Mouse (Mus musculus) neural tube, embryonic 13.5 days (tissue): ENCODE measurements at regions not wholly inside any gene's neighbourhood (a gene's known extent, or its start where the extent isn't known, plus 50 kb on each side); places are given as distances from the start of the nearest gene placed in this dataset.

Source experiments
- ATAC-seq: fragments of 200-750 bp; cut with Nextera tagmentation; 2 replicates; pipeline ENCODE4 v1.8.0; 2017; ENCODE audit warnings: low read depth, mild to moderate bottlenecking, moderate TSS enrichment, moderate library complexity
- H3K27ac ChIP-seq: fragments of 300-500 bp; sonication (generic); replicated peaks from 2 replicates; pipeline ENCODE4 v1.5.1; 2015; ENCODE audit warnings: moderate library complexity, mild to moderate bottlenecking, inconsistent platforms
- H3K27me3 ChIP-seq: fragments of 300-500 bp; sonication (generic); 2 replicates; pipeline ENCODE4 v1.6.1; 2015; ENCODE audit warnings: mild to moderate bottlenecking, inconsistent platforms
- H3K36me3 ChIP-seq: fragments of 300-500 bp; sonication (generic); 2 replicates; pipeline ENCODE4 v1.6.1; 2015; ENCODE audit warnings: mild to moderate bottlenecking, inconsistent platforms
- H3K4me1 ChIP-seq: fragments of 300-500 bp; sonication (generic); replicated peaks from 2 replicates; pipeline ENCODE4 v1.6.1; 2015; ENCODE audit warnings: inconsistent platforms
- H3K4me2 ChIP-seq: fragments of 300-500 bp; sonication (generic); 2 replicates; pipeline ENCODE4 v1.6.1; 2015; ENCODE audit warnings: inconsistent platforms, mild to moderate bottlenecking, moderate library complexity
- H3K4me3 ChIP-seq: fragments of 300-500 bp; sonication (generic); 2 replicates; pipeline ENCODE4 v1.5.1; 2015; ENCODE audit warnings: mild to moderate bottlenecking, inconsistent platforms
- H3K9ac ChIP-seq: fragments of 300-500 bp; sonication (generic); 2 replicates; pipeline ENCODE4 v1.6.1; 2015; ENCODE audit warnings: moderate library complexity, mild to moderate bottlenecking, inconsistent platforms
- H3K9me3 ChIP-seq: fragments of 300-500 bp; sonication (generic); 2 replicates; pipeline ENCODE4 v1.6.1; 2016; ENCODE audit warnings: inconsistent platforms
- WGBS: fragments of 180-500 bp; shearing (Covaris S2); methylation state at CpG from one replicate; pipeline ENCODE4 v1.1.7; 2015; 5-methylcytosine and 5-hydroxymethylcytosine counted together

DNA sequence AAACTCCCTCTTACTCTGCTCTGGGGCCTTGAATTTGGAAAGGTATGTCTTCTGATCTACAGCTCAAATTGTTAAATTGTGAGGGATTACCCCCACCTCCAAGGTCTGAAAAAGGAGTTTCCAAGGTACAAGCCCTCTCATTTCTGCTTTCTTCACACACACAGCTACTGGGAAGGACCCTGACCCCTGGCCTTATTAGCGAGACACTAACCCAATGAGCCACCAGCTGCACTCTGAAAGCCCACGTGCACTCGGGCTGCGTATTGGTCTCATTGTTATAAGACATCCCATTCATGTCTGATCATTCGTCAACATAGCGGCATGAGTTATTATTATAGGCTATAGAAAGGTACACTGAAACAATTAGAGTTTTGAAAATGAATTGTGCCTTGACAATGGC, 784.9 kb downstream of the Nr2f2 start:
- Histone ChIP-seq H3K4me2 (no peak overlapping the region), H3K4me3 (no peak overlapping the region), H3K9me3 (no peaks in the 10 kb centered on the region), H3K27ac (no peak overlapping the region), H3K9ac (no peak overlapping the region), H3K27me3 (peaks cover 27% of the 10 kb centered on the region), H3K4me1 (0 out of 2 replicates have a peak, but pooled peaks cover 6% of the 10 kb centered on the region), H3K36me3 (no peaks in the 10 kb centered on the region)
- no peak for ATAC-seq
- WGBS = 18% methylated on average over 6 of the region's 6 CpGs

GRCm38 (mm10) chr7:69578958-69579810, 787.4 kb downstream of the Nr2f2 start:
- no peak overlapping the region for H3K4me2 ChIP-seq
- 0 out of 2 replicates have a peak, but pooled peaks cover 6% of the 10 kb centered on the region for H3K4me1 ChIP-seq
- H3K27ac ChIP-seq = no peak overlapping the region
- 11% methylated on average over 18 of the region's 18 CpGs for WGBS
- no peaks in the 10 kb centered on the region for H3K36me3 ChIP-seq
- no peak overlapping the region for H3K4me3 ChIP-seq
- H3K9ac ChIP-seq = no peak overlapping the region
- peaks cover 28% of the 10 kb centered on the region for H3K27me3 ChIP-seq
- H3K9me3 ChIP-seq = no peaks in the 10 kb centered on the region
- no peak for ATAC-seq

- no peak overlapping the region for H3K27ac ChIP-seq
- H3K36me3 ChIP-seq = no peaks in the 10 kb centered on the region
- no peak overlapping the region for H3K4me3 ChIP-seq
- ATAC-seq = no peak
- H3K9me3 ChIP-seq = no peaks in the 10 kb centered on the region
- peaks cover 28% of the 10 kb centered on the region for H3K27me3 ChIP-seq
- no peak overlapping the region for H3K9ac ChIP-seq
- 48% methylated on average over 6 of the region's 6 CpGs for WGBS
- no peak overlapping the region for H3K4me2 ChIP-seq
- peaks cover 17% of the 10 kb centered on the region for H3K4me1 ChIP-seq
Measured at GRCm38 (mm10) chr7:69577754-69578153, 788.8 kb downstream of the Nr2f2 start.

DNA sequence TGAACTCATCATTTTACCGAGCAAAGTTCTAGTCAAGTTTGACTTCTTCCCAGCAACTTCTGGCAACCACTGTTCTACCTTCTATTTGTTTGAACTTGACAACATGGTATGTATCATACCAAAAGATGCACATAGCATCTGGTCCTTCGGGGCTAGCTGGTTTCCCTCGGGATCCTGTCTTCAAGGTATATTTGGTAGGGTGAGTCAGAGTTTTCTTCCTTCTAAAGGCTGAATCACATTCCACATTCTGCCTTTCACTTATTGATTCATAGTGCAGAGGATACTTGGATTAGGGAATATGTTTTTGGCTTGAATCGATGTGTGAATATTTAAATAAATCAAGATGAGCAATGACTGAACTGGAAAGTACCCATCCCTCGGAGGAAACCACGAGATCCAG, 789.9 kb downstream of the Nr2f2 start:
- no peaks in the 10 kb centered on the region for H3K36me3 ChIP-seq
- no peak overlapping the region for H3K4me2 ChIP-seq
- WGBS = 83% methylated on average over 6 of the region's 6 CpGs
- H3K4me1 ChIP-seq = peaks cover 20% of the 10 kb centered on the region
- ATAC-seq = no peak
- H3K27ac ChIP-seq = no peak overlapping the region
- H3K4me3 ChIP-seq = no peak overlapping the region
- H3K27me3 ChIP-seq = peaks cover 28% of the 10 kb centered on the region
- no peak overlapping the region for H3K9ac ChIP-seq
- H3K9me3 ChIP-seq = no peaks in the 10 kb centered on the region

DNA sequence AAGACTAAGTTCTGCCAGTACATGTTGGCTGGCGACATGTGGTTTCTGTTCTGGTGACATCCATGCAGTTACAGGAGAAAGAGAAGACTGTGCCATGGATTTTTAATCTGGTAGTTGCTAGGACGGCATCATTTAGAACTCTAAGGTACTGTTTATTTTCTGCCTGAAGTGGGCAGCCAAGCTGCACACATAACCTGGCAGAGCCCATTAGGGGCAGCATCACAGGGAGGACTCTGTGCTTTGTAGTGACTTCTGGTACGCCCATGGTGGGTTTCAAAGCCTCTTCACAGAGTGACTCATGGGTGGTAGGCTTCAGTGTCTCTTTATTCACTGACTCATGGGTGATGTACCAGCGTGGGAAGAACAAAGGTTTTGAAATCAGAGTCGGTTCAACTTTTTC, 792.8 kb downstream of the Nr2f2 start:
- 76% methylated on average over 5 of the region's 5 CpGs for WGBS

DNA sequence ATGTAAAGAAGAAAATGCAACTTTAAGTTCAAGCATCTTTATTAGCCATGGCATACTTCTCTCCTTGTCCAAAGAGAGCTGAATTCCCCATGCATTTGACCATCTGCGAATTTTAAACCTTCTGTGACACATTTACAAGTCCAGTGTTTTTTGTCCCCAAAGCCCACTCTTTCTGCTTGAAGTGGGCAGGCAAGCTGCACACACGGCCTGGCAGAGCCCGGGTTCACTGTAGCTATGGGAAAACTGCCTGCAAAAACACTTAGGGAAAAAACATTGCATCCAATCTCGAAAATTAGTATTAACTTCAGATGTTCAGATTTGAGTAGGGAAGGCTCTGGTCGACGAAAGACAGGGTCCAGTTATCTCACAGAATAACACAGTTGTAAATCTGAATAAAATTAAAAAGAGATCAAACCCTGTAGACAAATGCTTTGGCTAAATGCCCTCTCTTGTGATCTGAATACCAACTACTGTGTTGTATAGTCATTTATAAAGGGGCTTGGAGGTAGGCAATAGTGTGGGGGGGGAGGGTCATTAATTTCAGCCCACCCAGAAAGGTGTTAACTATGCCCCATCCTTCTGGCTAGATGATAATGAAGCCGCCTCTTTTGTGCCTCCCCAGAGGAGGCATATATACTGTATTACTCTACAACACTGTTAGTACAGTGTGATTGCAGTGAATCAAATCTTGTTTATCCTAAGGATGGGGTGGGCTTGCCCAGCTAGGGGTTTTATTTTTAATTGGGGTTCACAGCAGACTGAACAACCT, 793.7 kb downstream of the Nr2f2 start:
- Histone ChIP-seq H3K4me3 (no peak overlapping the region), H3K9ac (no peak overlapping the region), H3K27ac (no peak overlapping the region), H3K36me3 (no peaks in the 10 kb centered on the region), H3K4me2 (no peak overlapping the region), H3K9me3 (no peaks in the 10 kb centered on the region), H3K4me1 (peaks cover 14% of the 10 kb centered on the region), H3K27me3 (peaks cover 12% of the 10 kb centered on the region)
- WGBS = 48% methylated on average over 7 of the region's 7 CpGs
- ATAC-seq = peak; percentile 77

More for the DNA sequence above, 792.8 kb downstream of the Nr2f2 start:
- H3K9me3 ChIP-seq = no peaks in the 10 kb centered on the region
- peaks cover 14% of the 10 kb centered on the region for H3K4me1 ChIP-seq
- H3K27ac ChIP-seq = no peak overlapping the region
- H3K4me3 ChIP-seq = no peak overlapping the region
- no peaks in the 10 kb centered on the region for H3K36me3 ChIP-seq
- ATAC-seq = no peak
- H3K4me2 ChIP-seq = no peak overlapping the region
- H3K27me3 ChIP-seq = peaks cover 16% of the 10 kb centered on the region
- H3K9ac ChIP-seq = no peak overlapping the region

DNA sequence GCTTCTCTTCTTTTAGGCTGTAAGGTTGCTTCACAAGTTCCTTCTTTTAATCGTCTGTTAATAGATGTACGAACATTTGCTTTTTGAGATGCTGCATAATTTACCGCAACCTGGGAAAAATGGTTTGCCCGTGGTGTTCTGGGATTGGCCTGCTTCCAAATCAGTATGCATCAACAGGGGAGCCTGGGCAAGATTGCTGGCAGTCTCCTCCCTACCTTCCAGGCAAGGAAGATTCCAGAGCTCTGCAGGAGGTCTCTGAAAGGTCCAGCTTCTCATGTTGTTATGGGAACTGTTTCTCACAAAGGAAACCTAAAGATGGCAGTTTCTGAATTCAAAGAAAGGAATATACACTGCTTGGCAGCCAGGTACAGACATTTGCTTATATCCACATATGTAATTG, 799.6 kb downstream of the Nr2f2 start:
- no peak overlapping the region for H3K27ac ChIP-seq
- no peaks in the 10 kb centered on the region for H3K9me3 ChIP-seq
- no peak overlapping the region for H3K4me2 ChIP-seq
- ATAC-seq = no peak
- H3K27me3 ChIP-seq = no peaks in the 10 kb centered on the region
- peaks cover 5% of the 10 kb centered on the region; the same call in 1 of the 2 replicates for H3K4me1 ChIP-seq
- H3K4me3 ChIP-seq = no peak overlapping the region
- no peak overlapping the region for H3K9ac ChIP-seq
- no peaks in the 10 kb centered on the region for H3K36me3 ChIP-seq
- WGBS = 67% methylated on average over 4 of the region's 4 CpGs

- Histone ChIP-seq H3K9me3 (no peaks in the 10 kb centered on the region), H3K36me3 (no peaks in the 10 kb centered on the region), H3K27ac (no peak overlapping the region), H3K9ac (no peak overlapping the region), H3K4me3 (no peak overlapping the region), H3K4me2 (no peak overlapping the region), H3K4me1 (peaks cover 5% of the 10 kb centered on the region; the same call in 1 of the 2 replicates), H3K27me3 (no peaks in the 10 kb centered on the region)
- ATAC-seq = no peak
- 87% methylated on average over 2 of the region's 2 CpGs for WGBS
Measured at GRCm38 (mm10) chr7:69564432-69564831, 802.1 kb downstream of the Nr2f2 start.

GRCm38 (mm10) chr7:69554776-69555175, 805.7 kb upstream of the Arrdc4 start:
- H3K4me3 ChIP-seq = no peak overlapping the region
- no peak overlapping the region for H3K27ac ChIP-seq
- H3K9ac ChIP-seq = no peak overlapping the region
- WGBS = 57% methylated on average over 8 of the region's 8 CpGs
- H3K4me1 ChIP-seq = no peaks in the 10 kb centered on the region
- no peaks in the 10 kb centered on the region for H3K36me3 ChIP-seq
- H3K4me2 ChIP-seq = no peak overlapping the region
- ATAC-seq = 0 out of 2 replicates have a peak, but pooled peaks have one; percentile 36
- no peaks in the 10 kb centered on the region for H3K27me3 ChIP-seq
- H3K9me3 ChIP-seq = no peaks in the 10 kb centered on the region

DNA sequence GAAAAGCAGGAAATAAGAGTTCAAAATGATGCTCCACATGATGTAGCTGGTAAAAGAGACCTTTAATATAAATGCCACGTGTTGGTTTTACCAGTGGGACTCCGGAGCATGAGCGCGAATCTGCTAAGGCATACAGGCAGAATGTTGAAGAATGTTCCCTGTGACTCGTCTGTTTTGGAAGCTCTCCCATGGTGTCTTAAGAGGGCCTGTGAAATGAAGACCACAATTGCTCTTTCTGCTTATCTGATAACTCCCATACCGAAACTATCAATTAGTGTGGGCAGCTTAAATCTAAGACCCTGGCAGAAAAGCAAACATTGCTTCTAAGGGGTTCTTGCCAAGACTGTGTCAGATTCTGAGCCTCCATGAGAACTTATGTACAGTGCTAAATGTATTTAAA, 804.9 kb upstream of the Arrdc4 start:
- Histone ChIP-seq H3K36me3 (no peaks in the 10 kb centered on the region), H3K4me1 (no peaks in the 10 kb centered on the region), H3K4me3 (no peak overlapping the region), H3K27ac (no peak overlapping the region), H3K4me2 (no peak overlapping the region), H3K27me3 (no peaks in the 10 kb centered on the region), H3K9ac (no peak overlapping the region), H3K9me3 (no peaks in the 10 kb centered on the region)
- ATAC-seq = no peak
- WGBS = 76% methylated on average over 6 of the region's 6 CpGs

DNA sequence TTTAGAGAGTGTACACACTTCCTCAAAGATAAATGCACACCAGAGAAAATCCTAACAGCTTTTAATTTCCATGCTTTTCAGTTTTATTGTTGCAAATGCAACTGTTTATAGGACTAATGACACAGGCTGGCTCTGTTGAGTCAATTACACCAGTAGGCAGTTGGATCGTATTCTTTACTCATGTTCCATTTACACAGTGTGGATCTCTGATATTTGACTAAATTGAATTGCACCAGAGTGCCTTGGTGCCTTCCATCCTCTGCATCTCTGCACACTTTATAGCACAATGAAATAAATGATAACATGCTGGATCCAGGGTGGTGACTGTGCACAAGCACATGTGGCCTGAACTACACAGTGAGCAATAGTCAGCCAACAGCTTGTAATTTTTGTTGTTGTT, 787.0 kb upstream of the Arrdc4 start:
- H3K36me3 ChIP-seq = no peaks in the 10 kb centered on the region
- peak; percentile 83 for ATAC-seq
- 51% methylated on average over 1 of the region's 1 CpGs for WGBS
- H3K4me3 ChIP-seq = no peak overlapping the region
- H3K27me3 ChIP-seq = no peaks in the 10 kb centered on the region
- no peaks in the 10 kb centered on the region for H3K9me3 ChIP-seq
- no peak overlapping the region for H3K4me2 ChIP-seq
- no peak overlapping the region for H3K9ac ChIP-seq
- no peaks in the 10 kb centered on the region for H3K4me1 ChIP-seq
- H3K27ac ChIP-seq = no peak overlapping the region

- H3K4me1 ChIP-seq = no peaks in the 10 kb centered on the region
- no peak overlapping the region for H3K4me3 ChIP-seq
- H3K4me2 ChIP-seq = no peak overlapping the region
- H3K36me3 ChIP-seq = no peaks in the 10 kb centered on the region
- H3K27me3 ChIP-seq = no peaks in the 10 kb centered on the region
- no peak for ATAC-seq
- WGBS = 85% methylated on average over 2 of the region's 2 CpGs
- no peak overlapping the region for H3K9ac ChIP-seq
- no peaks in the 10 kb centered on the region for H3K9me3 ChIP-seq
- H3K27ac ChIP-seq = no peak overlapping the region
Measured at GRCm38 (mm10) chr7:69513966-69514365, 764.9 kb upstream of the Arrdc4 start.
